Mouse (Mus musculus) neural tube, embryonic 11.5 days (tissue): ENCODE measurements around the gene Spock1. TPM values are rescaled to one million over a fixed set of nuclear protein-coding genes. Genes with fewer than 3 reads are reported as not detected.
"Not testable (repeated sequence)": the region's sequence is repeated elsewhere in the genome, so short reads cannot be mapped to it uniquely, and the experiment has no call there.

Source experiments
- ATAC-seq: fragments of 200-750 bp; cut with Nextera tagmentation; 2 replicates; pipeline ENCODE4 v1.8.0; 2017; ENCODE audit warnings: moderate number of reproducible peaks, mild to moderate bottlenecking, moderate TSS enrichment, moderate library complexity; ENCODE audit not compliant: insufficient read depth, low FRiP score, low TSS enrichment
- DNase-seq: peaks from one replicate; pipeline ENCODE4 v3.0.0-alpha.2; 2015; ENCODE audit warnings: low spot score
- H3K27ac ChIP-seq: fragments of 300-500 bp; sonication (generic); 2 replicates; pipeline ENCODE4 v1.5.1; 2014; ENCODE audit warnings: low read depth, mild to moderate bottlenecking, low read length
- H3K27me3 ChIP-seq: fragments of 300-500 bp; sonication (generic); 2 replicates; pipeline ENCODE4 v1.6.1; 2014; ENCODE audit warnings: mild to moderate bottlenecking, low read length, mixed read lengths; ENCODE audit not compliant: control insufficient read depth, insufficient read depth
- H3K36me3 ChIP-seq: fragments of 300-500 bp; sonication (generic); 2 replicates; pipeline ENCODE4 v1.6.1; 2014; ENCODE audit warnings: mild to moderate bottlenecking, low read length, moderate library complexity, mixed read lengths; ENCODE audit not compliant: control insufficient read depth, insufficient read depth
- H3K4me1 ChIP-seq: fragments of 300-500 bp; sonication (generic); 2 replicates; pipeline ENCODE4 v1.6.1; 2014; ENCODE audit warnings: low read length, mixed read lengths; ENCODE audit not compliant: control insufficient read depth, insufficient read depth
- H3K4me2 ChIP-seq: fragments of 300-500 bp; sonication (generic); 2 replicates; pipeline ENCODE4 v1.6.1; 2014; ENCODE audit warnings: low read depth, mild to moderate bottlenecking, moderate library complexity
- H3K4me3 ChIP-seq: fragments of 300-500 bp; sonication (generic); 2 replicates; pipeline ENCODE4 v1.5.1; 2014; ENCODE audit warnings: low read depth, low read length
- H3K9ac ChIP-seq: fragments of 300-500 bp; sonication (generic); 2 replicates; pipeline ENCODE4 v1.6.1; 2014; ENCODE audit warnings: mild to moderate bottlenecking, low read length
- H3K9me3 ChIP-seq: fragments of 300-500 bp; sonication (generic); 2 replicates; pipeline ENCODE4 v1.6.1; 2016; ENCODE audit warnings: low read length; ENCODE audit not compliant: control insufficient read depth
- WGBS: fragments of 180-500 bp; shearing (Covaris S2); extraction: QIAGEN DNeasy Blood & Tissue Kit; methylation state at CpG from one replicate; pipeline ENCODE4 v1.1.7; 2014; 5-methylcytosine and 5-hydroxymethylcytosine counted together
- polyA plus RNA-seq: library from polyadenylated mRNA; unstranded; fragments of >200 nt; fragmentation: Nextera tagmentation; extraction: Ambion mirVana; gene quantifications from 2 replicates; pipeline ENCODE4 v1.2.1, GENCODE M21; 2014

The Spock1 gene
- polyA plus RNA-seq, 1 experiment from 2014 or later = 23.3 TPM

- ATAC-seq, DNase-seq: not testable (repeated sequence)
- H3K27ac ChIP-seq = peak overlapping the region; percentile 35; the same call in 1 of the 2 replicates
Observed at GRCm38 (mm10) chr13:57589338-57589914, 318.7 kb downstream of the Spock1 start.

GRCm38 (mm10) chr13:57588558-57589273, 319.4 kb downstream of the Spock1 start:
- no peaks in the 10 kb centered on the region for H3K9me3 ChIP-seq
- H3K27ac ChIP-seq = peak overlapping the region; percentile 35
- DNase-seq (peak; percentile 47), ATAC-seq (peak; percentile 53)
- 43% methylated on average over 10 of the region's 10 CpGs for WGBS
- no peaks in the 10 kb centered on the region for H3K36me3 ChIP-seq
- no peaks in the 10 kb centered on the region for H3K4me1 ChIP-seq
- H3K9ac ChIP-seq = no peak overlapping the region
- no peak overlapping the region for H3K4me3 ChIP-seq
- H3K4me2 ChIP-seq = no peak overlapping the region
- H3K27me3 ChIP-seq = no peaks in the 10 kb centered on the region

More at GRCm38 (mm10) chr13:57589338-57589914, 318.7 kb downstream of the Spock1 start:
- not testable (repeated sequence) for H3K4me2 ChIP-seq, H3K36me3 ChIP-seq, H3K4me3 ChIP-seq, H3K9me3 ChIP-seq, H3K27me3 ChIP-seq, H3K4me1 ChIP-seq, H3K9ac ChIP-seq
- 94% methylated on average over 4 of the region's 4 CpGs for WGBS

GRCm38 (mm10) chr13:57585131-57585530, 323.0 kb downstream of the Spock1 start:
- Histone ChIP-seq H3K27ac (no peak overlapping the region), H3K36me3 (no peaks in the 10 kb centered on the region), H3K9ac (no peak overlapping the region), H3K27me3 (no peaks in the 10 kb centered on the region), H3K4me1 (no peaks in the 10 kb centered on the region), H3K9me3 (no peaks in the 10 kb centered on the region), H3K4me2 (no peak overlapping the region), H3K4me3 (no peak overlapping the region)
- 71% methylated on average over 3 of the region's 3 CpGs for WGBS
- DNase-seq (no peak), ATAC-seq (no peak)

GRCm38 (mm10) chr13:57582314-57582976, 325.7 kb downstream of the Spock1 start:
- Histone ChIP-seq H3K4me1 (no peaks in the 10 kb centered on the region), H3K9me3 (no peaks in the 10 kb centered on the region), H3K9ac (no peak overlapping the region), H3K4me3 (no peak overlapping the region), H3K4me2 (no peak overlapping the region), H3K36me3 (no peaks in the 10 kb centered on the region), H3K27ac (no peak overlapping the region), H3K27me3 (no peaks in the 10 kb centered on the region)
- WGBS = 86% methylated on average over 12 of the region's 12 CpGs
- no peak for DNase-seq
- no peak for ATAC-seq

GRCm38 (mm10) chr13:57577541-57578244, 330.4 kb downstream of the Spock1 start:
- WGBS = 88% methylated on average over 5 of the region's 5 CpGs
- DNase-seq = no peak
- no peak for ATAC-seq

GRCm38 (mm10) chr13:57573501-57573900, 334.6 kb downstream of the Spock1 start:
- H3K36me3 ChIP-seq = no peaks in the 10 kb centered on the region
- 48% methylated on average over 4 of the region's 4 CpGs for WGBS
- no peak for DNase-seq
- no peaks in the 10 kb centered on the region for H3K4me1 ChIP-seq
- no peak for ATAC-seq
- H3K9me3 ChIP-seq = no peaks in the 10 kb centered on the region
- no peak overlapping the region for H3K9ac ChIP-seq
- no peak overlapping the region for H3K4me2 ChIP-seq
- no peak overlapping the region for H3K4me3 ChIP-seq
- no peaks in the 10 kb centered on the region for H3K27me3 ChIP-seq
- no peak overlapping the region for H3K27ac ChIP-seq

More at GRCm38 (mm10) chr13:57577541-57578244, 330.4 kb downstream of the Spock1 start:
- Histone ChIP-seq H3K27me3 (no peaks in the 10 kb centered on the region), H3K36me3 (no peaks in the 10 kb centered on the region), H3K4me1 (no peaks in the 10 kb centered on the region), H3K4me3 (no peak overlapping the region), H3K9ac (no peak overlapping the region), H3K9me3 (no peaks in the 10 kb centered on the region), H3K27ac (no peak overlapping the region), H3K4me2 (no peak overlapping the region)

- no peak overlapping the region for H3K4me2 ChIP-seq
- H3K4me3 ChIP-seq = no peak overlapping the region
- no peak for ATAC-seq
- no peak overlapping the region for H3K9ac ChIP-seq
- H3K27ac ChIP-seq = no peak overlapping the region
- DNase-seq = no peak
- H3K36me3 ChIP-seq = no peaks in the 10 kb centered on the region
- H3K4me1 ChIP-seq = no peaks in the 10 kb centered on the region
- no peaks in the 10 kb centered on the region for H3K9me3 ChIP-seq
- 93% methylated on average over 8 of the region's 8 CpGs for WGBS
- H3K27me3 ChIP-seq = no peaks in the 10 kb centered on the region
Observed at GRCm38 (mm10) chr13:57568404-57568803, 339.7 kb downstream of the Spock1 start.

- Histone ChIP-seq H3K4me2 (no peak overlapping the region), H3K9ac (no peak overlapping the region), H3K27me3 (no peaks in the 10 kb centered on the region), H3K4me1 (no peaks in the 10 kb centered on the region), H3K36me3 (no peaks in the 10 kb centered on the region), H3K4me3 (no peak overlapping the region), H3K27ac (no peak overlapping the region), H3K9me3 (no peaks in the 10 kb centered on the region)
- DNase-seq (no peak), ATAC-seq (no peak)
- 67% methylated on average over 4 of the region's 4 CpGs for WGBS
Observed at GRCm38 (mm10) chr13:57555186-57555585, 352.9 kb downstream of the Spock1 start.
